Mouse (Mus musculus) left cerebral cortex, adult 2 months (tissue): ENCODE data around the gene Lrrc49. TPM values are rescaled to one million over a fixed set of nuclear protein-coding genes. Genes with fewer than 3 reads are reported as not detected.
A peak's percentile ranks its signal among the peaks of the same experiment; 100 is the strongest.

ENCODE experiments used
- DNase-seq, 2 experiments: peaks; one replicate each; pipeline ENCODE4 v3.0.0; 2021 to 2022; ENCODE audit warnings: low spot score in 2 of 2, mixed read lengths in 1 of 2; ENCODE audit errors: extremely low spot score in 1 of 2
- H3K27ac ChIP-seq: fragments of 200-600 bp; 2 replicates; pipeline ENCODE4 v1.8.1; 2022
- H3K4me3 ChIP-seq: fragments of 200-600 bp; 2 replicates; pipeline ENCODE4 v1.8.1; 2022
- CTCF ChIP-seq: fragments of 200-600 bp; IDR thresholded peaks from 2 replicates; pipeline ENCODE4 v1.8.1; 2022; ENCODE audit warnings: antibody characterized with exemption, mild to moderate bottlenecking, moderate library complexity
- intact Hi-C: fragments of 180-260 bp; cut with DNase I; formaldehyde crosslinking; loops from one replicate; pipeline ENCODE4 v1.15.1; 2025
- total RNA-seq, 2 experiments: library from RNA; stranded (reverse); gene quantifications; 2 replicates each; pipeline ENCODE4 v1.2.3; 2021

The Lrrc49 gene
- total RNA-seq, 2 experiments from 2014 or later: 86.7 to 94.7 TPM

- no peak for DNase-seq
- Histone ChIP-seq H3K4me3 (no peak overlapping the region), H3K27ac (no peak overlapping the region)
- no peak for TF ChIP-seq CTCF
- intact Hi-C loops: no loop called here
Observed at GRCm38 (mm10) chr9:60527051-60527450, 160.9 kb downstream of the Lrrc49 start.

GRCm38 (mm10) chr9:60526195-60526594, 161.8 kb downstream of the Lrrc49 start:
- intact Hi-C loops: no loop called here
- DNase-seq: no peak

GRCm38 (mm10) chr9:60521806-60522264, 166.1 kb downstream of the Lrrc49 start, which contains the start of gene Thsd4:
Thsd4 (minus strand) TSS chr9:60522046.
- intact Hi-C loops: loop anchor here (5.0 kb wide), 1 partner anchor 245 kb away; no protein-coding TSS in a partner anchor

More at GRCm38 (mm10) chr9:60526195-60526594, 161.8 kb downstream of the Lrrc49 start:
- no peak overlapping the region for H3K4me3 ChIP-seq
- no peak overlapping the region for H3K27ac ChIP-seq
- no peak for TF ChIP-seq CTCF

GRCm38 (mm10) chr9:60521143-60521542, 166.8 kb downstream of the Lrrc49 start:
- intact Hi-C loops: loop anchor here (5.0 kb wide), 1 partner anchor 244 kb away; no protein-coding TSS in a partner anchor
- Histone ChIP-seq H3K4me3 (no peak overlapping the region), H3K27ac (no peak overlapping the region)
- TF ChIP-seq CTCF: no peak
- DNase-seq: no peak

More at GRCm38 (mm10) chr9:60521806-60522264, 166.1 kb downstream of the Lrrc49 start, which contains the start of gene Thsd4:
- TF ChIP-seq CTCF: peak; percentile 74
- no peak within 1 kb of the TSS for H3K27ac ChIP-seq
- peak; percentile 23 to 35 for DNase-seq
- H3K4me3 ChIP-seq: peak within 1 kb of the TSS; percentile 43

- H3K27ac ChIP-seq: no peak overlapping the region
- intact Hi-C loops: no loop called here
- TF ChIP-seq CTCF: no peak
- no peak overlapping the region for H3K4me3 ChIP-seq
- DNase-seq: no peak
Observed at GRCm38 (mm10) chr9:60519601-60520000, 168.4 kb downstream of the Lrrc49 start.

Other genes with a start within 250 kb of the Lrrc49 start
- 1 to 10 TPM; 5.0 to 5.5 TPM for gene Thsd4, start 166.1 kb downstream of the Lrrc49 start, total RNA-seq
- 10 to 100 TPM; 37.8 to 39.0 TPM for gene Larp6, start 24.8 kb upstream of the Lrrc49 start, total RNA-seq
- gene Uaca, start 106.4 kb upstream of the Lrrc49 start, total RNA-seq: 1 to 10 TPM; 8.6 to 8.9 TPM